Mouse (Mus musculus) lung, postnatal 36 days (tissue): ENCODE results near the gene Clec3a.

Source experiments
- DNase-seq: peaks from one replicate; pipeline ENCODE4 v3.0.0; 2022; ENCODE audit warnings: mixed read lengths

Gene Clec3a

GRCm38 (mm10) chr8:114458113-114458784, 40.4 kb downstream of the Clec3a start:
- DNase-seq = peak; percentile 34

GRCm38 (mm10) chr8:114460600-114460999, 42.7 kb downstream of the Clec3a start:
- peak; percentile 72 for DNase-seq

- no peak for DNase-seq
Observed at GRCm38 (mm10) chr8:114462591-114462990, 44.7 kb downstream of the Clec3a start.

GRCm38 (mm10) chr8:114463305-114463704, 45.4 kb downstream of the Clec3a start:
- DNase-seq = no peak

GRCm38 (mm10) chr8:114468526-114469207, 50.8 kb downstream of the Clec3a start:
- no peak for DNase-seq

- DNase-seq = no peak
Observed at GRCm38 (mm10) chr8:114469208-114469590, 51.3 kb downstream of the Clec3a start.

- DNase-seq = no peak
Observed at GRCm38 (mm10) chr8:114473546-114473945, 55.7 kb downstream of the Clec3a start.
